Mouse (Mus musculus) liver (tissue): ENCODE results near the gene Cdkn2aipnl.

Experiments
- DNase-seq: peaks from one replicate; pipeline ENCODE4 v3.0.0-alpha.2; 2020; ENCODE audit warnings: mixed read lengths

Cdkn2aipnl gene

DNA sequence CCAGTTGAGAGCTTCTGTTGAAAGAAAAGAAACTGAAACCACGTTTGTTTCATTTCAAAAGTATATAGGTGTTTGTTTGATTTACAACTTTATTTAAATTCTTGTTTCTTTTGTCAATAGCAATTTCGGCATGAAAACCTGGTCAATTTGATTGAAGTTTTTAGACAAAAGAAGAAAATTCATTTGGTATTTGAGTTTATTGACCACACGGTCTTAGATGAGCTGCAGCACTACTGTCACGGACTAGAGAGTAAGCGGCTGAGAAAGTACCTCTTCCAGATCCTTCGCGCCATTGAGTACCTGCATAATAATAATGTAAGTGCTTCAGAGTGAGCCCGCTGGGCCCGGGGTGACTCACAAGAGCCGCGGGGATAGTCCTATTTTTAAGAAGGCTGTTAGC lies 43.5 kb downstream of the Cdkn2aipnl start:
- no peak for DNase-seq

DNA sequence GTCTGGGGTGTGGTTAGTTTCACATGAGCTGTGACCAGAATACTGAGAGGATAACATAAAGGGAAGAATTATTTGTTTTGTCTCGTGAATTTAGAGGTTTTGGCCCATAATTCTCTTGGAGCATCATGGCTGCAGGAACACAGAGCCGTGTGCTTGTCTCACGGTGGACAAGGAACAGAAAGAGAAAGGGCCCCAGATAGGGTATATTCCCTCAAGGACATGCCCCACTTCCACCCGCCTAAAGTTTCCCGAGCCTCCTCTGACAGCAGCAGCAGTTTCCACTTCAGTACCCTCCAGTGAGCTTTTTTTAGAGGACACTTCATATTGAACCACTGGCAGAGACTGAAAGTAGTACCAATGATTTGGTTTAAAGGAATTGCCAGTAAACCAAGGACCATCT lies 44.1 kb downstream of the Cdkn2aipnl start:
- no peak for DNase-seq

DNA sequence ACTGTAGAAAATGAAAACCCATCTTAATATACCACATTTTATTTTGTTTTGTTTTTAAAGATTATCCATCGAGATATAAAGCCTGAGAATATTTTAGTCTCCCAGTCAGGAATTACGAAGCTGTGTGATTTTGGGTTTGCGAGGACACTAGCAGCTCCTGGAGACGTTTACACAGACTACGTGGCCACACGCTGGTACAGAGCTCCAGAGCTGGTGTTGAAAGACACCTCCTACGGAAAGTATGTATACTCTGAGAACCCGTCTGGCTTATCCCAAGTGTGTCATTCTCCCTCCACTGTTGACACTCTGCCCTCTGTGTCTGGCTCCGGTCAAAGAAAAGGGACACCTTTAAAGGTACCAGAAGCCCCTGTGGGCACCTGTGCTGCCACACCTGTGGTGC lies 50.8 kb downstream of the Cdkn2aipnl start:
- no peak for DNase-seq
